Mouse (Mus musculus): ENCODE measurements around the gene Prlh. TPM values are rescaled to one million over a fixed set of nuclear protein-coding genes. Genes with fewer than 3 reads are reported as not detected.

Prlh gene
- polyA plus RNA-seq, 1 experiment from 2014 or later, result not detected

DNA sequence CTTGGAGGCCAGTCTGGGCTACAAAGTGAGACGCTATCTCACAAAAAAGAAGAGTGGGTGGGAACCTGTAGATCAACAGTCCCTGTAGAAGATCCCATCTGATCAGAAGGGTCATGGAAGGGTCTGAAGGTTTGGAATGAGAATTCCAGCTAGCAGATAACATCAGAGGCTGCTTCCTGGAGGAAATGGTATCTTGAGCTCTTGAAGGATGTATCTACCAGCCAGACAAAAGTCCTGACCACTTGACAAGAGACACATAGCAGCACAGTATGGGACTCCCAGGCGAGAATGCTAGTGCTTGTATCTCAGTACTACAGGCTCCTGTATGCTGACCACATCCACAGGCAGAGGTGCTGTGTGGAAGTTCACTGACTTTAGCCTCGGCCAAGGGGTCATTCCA, 48.2 kb downstream of the Prlh start:
- 85% methylated on average over 3 of the region's 3 CpGs for WGBS
- H3K4me3 ChIP-seq (replicated peaks; ENCODE audit: low read length), result no peak overlapping the region
- no peaks in the 10 kb centered on the region for H3K27me3 ChIP-seq (ENCODE audit: control insufficient read depth, insufficient read depth, low read length)
- H3K4me1 ChIP-seq (ENCODE audit: control insufficient read depth, insufficient read depth, low read length), result peaks cover 25% of the 10 kb centered on the region
- H3K4me2 ChIP-seq (ENCODE audit: low read depth, low read length), result no peak overlapping the region
- no peak overlapping the region for H3K27ac ChIP-seq (ENCODE audit: low read length)
- no peak for ATAC-seq (ENCODE audit: insufficient read depth, low FRiP score)
- H3K9ac ChIP-seq (ENCODE audit: low read length), result no peak overlapping the region
- H3K36me3 ChIP-seq (ENCODE audit: control insufficient read depth, insufficient read depth, low read length), result no peaks in the 10 kb centered on the region
- H3K9me3 ChIP-seq (replicated peaks; ENCODE audit: control insufficient read depth, low read length), result 0 out of 2 replicates have a peak, but pooled peaks cover under 1% of the 10 kb centered on the region

DNA sequence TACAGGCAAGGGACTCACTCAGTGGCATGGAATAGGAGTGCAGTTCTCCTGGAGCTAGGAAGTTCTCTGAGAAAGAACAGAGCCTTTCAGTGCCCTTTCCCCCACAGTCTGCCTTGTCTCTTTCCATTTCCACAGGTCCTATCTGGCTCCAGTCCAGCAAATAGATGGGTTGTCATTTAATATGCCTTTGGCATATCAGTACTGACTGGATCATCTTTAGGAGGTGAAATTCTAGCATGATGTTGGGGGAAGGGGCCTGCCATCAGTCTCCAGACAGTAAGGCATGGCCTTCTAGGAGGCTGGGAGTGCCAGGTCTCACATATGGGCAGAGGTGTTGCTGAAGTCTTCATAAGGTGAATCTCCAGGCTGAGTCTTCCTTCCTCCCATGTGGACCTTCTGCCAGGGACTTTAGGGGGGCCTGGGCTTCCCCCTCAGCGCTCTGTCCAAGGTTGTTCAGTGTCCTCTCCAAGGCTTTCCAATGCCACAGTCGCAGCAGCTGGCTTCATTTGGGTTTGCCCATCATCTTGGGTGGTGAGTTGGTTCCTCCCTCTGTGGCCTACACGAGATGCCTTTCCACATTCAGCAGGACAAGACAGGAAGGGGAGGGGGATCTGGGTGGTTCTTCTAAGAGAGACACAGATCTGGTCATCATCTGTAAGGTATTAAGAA, 49.1 kb downstream of the Prlh start:
- Histone ChIP-seq H3K27ac (ENCODE audit: low read length) (no peak overlapping the region), H3K4me2 (ENCODE audit: low read depth, low read length) (no peak overlapping the region), H3K4me1 (ENCODE audit: control insufficient read depth, insufficient read depth, low read length) (peaks cover 25% of the 10 kb centered on the region), H3K9ac (ENCODE audit: low read length) (no peak overlapping the region), H3K9me3 (replicated peaks; ENCODE audit: control insufficient read depth, low read length) (no peaks in the 10 kb centered on the region), H3K36me3 (ENCODE audit: control insufficient read depth, insufficient read depth, low read length) (no peaks in the 10 kb centered on the region), H3K4me3 (replicated peaks; ENCODE audit: low read length) (no peak overlapping the region), H3K27me3 (ENCODE audit: control insufficient read depth, insufficient read depth, low read length) (no peaks in the 10 kb centered on the region)
- 80% methylated on average over 3 of the region's 3 CpGs for WGBS
- ATAC-seq (ENCODE audit: insufficient read depth, low FRiP score), result no peak

DNA sequence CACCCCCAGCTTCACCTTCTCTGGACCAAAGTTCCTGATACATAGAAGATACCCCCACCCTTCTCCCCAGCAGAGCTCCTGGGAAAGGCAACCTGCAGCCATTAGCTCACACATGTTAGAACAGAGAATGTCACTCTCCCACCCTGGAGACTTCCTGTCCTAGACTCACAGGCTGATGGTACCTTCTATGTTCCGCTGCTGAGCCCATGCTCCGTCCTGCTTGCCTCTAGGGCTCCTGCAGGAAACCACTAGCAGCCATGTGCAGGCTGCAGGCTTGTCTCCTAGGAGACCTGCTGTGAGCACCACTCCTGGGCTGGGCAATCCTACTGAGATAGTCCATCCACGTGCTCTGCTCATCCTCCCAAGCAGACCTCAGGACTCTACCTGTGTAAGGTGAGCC, 49.7 kb downstream of the Prlh start:
- no peaks in the 10 kb centered on the region for H3K36me3 ChIP-seq (ENCODE audit: control insufficient read depth, insufficient read depth, low read length)
- H3K4me1 ChIP-seq (ENCODE audit: control insufficient read depth, insufficient read depth, low read length), result peaks cover 25% of the 10 kb centered on the region
- WGBS, result 76% methylated on average over 3 of the region's 3 CpGs
- no peak overlapping the region for H3K27ac ChIP-seq (ENCODE audit: low read length)
- ATAC-seq (ENCODE audit: insufficient read depth, low FRiP score), result no peak
- no peaks in the 10 kb centered on the region for H3K27me3 ChIP-seq (ENCODE audit: control insufficient read depth, insufficient read depth, low read length)
- no peak overlapping the region for H3K9ac ChIP-seq (ENCODE audit: low read length)
- no peak overlapping the region for H3K4me2 ChIP-seq (ENCODE audit: low read depth, low read length)
- no peak overlapping the region for H3K4me3 ChIP-seq (replicated peaks; ENCODE audit: low read length)
- no peaks in the 10 kb centered on the region for H3K9me3 ChIP-seq (replicated peaks; ENCODE audit: control insufficient read depth, low read length)

Other genes with a start within 250 kb of the Prlh start
- gene Col6a3, start 109.1 kb upstream of the Prlh start, polyA plus RNA-seq (2015; fragmentation: Nextera tagmentation; extraction: Ambion mirVana), result 144 and 162 TPM in 2 replicates
- gene Mlph, start 38.0 kb upstream of the Prlh start, polyA plus RNA-seq (2015; fragmentation: Nextera tagmentation; extraction: Ambion mirVana), result 4.4 and 9.0 TPM in 2 replicates
- gene Rab17, start 16.6 kb downstream of the Prlh start, polyA plus RNA-seq (2015; fragmentation: Nextera tagmentation; extraction: Ambion mirVana), result 10.0 and 12.1 TPM in 2 replicates
- gene Lrrfip1, start 45.6 kb downstream of the Prlh start, polyA plus RNA-seq (2015; fragmentation: Nextera tagmentation; extraction: Ambion mirVana), result 85.4 and 88.0 TPM in 2 replicates
- 0.35 and 0.45 TPM in 2 replicates for gene Rbm44, start 192.0 kb downstream of the Prlh start, polyA plus RNA-seq (2015; fragmentation: Nextera tagmentation; extraction: Ambion mirVana)
- gene Ramp1, start 226.7 kb downstream of the Prlh start, polyA plus RNA-seq (2015; fragmentation: Nextera tagmentation; extraction: Ambion mirVana), result 6.6 and 8.6 TPM in 2 replicates

Measured in stomach, embryonic 16.5 days (tissue).